In genomic region chr12:108792546-108793452, GRCm38 (mm10) we compare ENCODE assay signal across 8 mouse cellular contexts. TPM values are rescaled to one million over a fixed set of nuclear protein-coding genes. Genes with fewer than 3 reads are reported as not detected.
DNase-seq lines count a peak whose midpoint lies in the region; ATAC-seq lines count a peak whose summit lies in the region.

Yy1 (plus strand) TSS chr12:108792973.

- DNase-seq in c-Kit-negative CD71-positive TER-119-positive erythroid progenitor cells, embryonic 14.5 days (ENCODE audit: low read depth, low spot score) = peak; percentile 97
- DNase-seq in fibroblast of lung, adult 2 months (ENCODE audit: low read depth) = peak; percentile 90
- peak; percentile 99 for DNase-seq in kidney, postnatal 14 days
- peak; percentile 98 for DNase-seq in liver, embryonic 13.5 days
- DNase-seq in neural tube, embryonic 10.5 days (ENCODE audit: extremely low spot score, low spot score) = peak; percentile 98

- H3K9ac ChIP-seq in heart, embryonic 14.5 days (ENCODE audit: low read length) = peak within 1 kb of the TSS; percentile 90
- peak within 1 kb of the TSS; percentile 98 for H3K9ac ChIP-seq in liver, embryonic 13.5 days
- peak within 1 kb of the TSS; percentile 95 for H3K9ac ChIP-seq in stomach, embryonic 16.5 days (ENCODE audit: low read length)

- peak; percentile 80 for ATAC-seq in CD4-positive, CD25-positive, alpha-beta regulatory T cell, adult 4 months
- ATAC-seq in heart, embryonic 14.5 days (ENCODE audit: insufficient number of reproducible peaks, insufficient read depth, low FRiP score, low read depth) = peak; percentile 96
- peak; percentile 81 for ATAC-seq in liver, embryonic 13.5 days (ENCODE audit: low read depth)
- peak; percentile 95 for ATAC-seq in stomach, embryonic 16.5 days (ENCODE audit: insufficient read depth, low FRiP score)

- peaks cover 0 to 25% of the 10 kb centered on the region in 2 experiments; a peak in 2 of 4 replicates for H3K4me1 ChIP-seq in heart, embryonic 14.5 days (ENCODE audit: control insufficient read depth in 2 of 2, insufficient read depth in 2 of 2, low read length in 2 of 2)
- peaks cover 56% of the 10 kb centered on the region for H3K4me1 ChIP-seq in liver, embryonic 13.5 days (replicated peaks)
- H3K4me1 ChIP-seq in stomach, embryonic 16.5 days (ENCODE audit: control insufficient read depth, insufficient read depth, low read length) = peaks cover 22% of the 10 kb centered on the region

- H3K27ac ChIP-seq in heart, embryonic 14.5 days (replicated peaks in 1 of 2; ENCODE audit: control insufficient read depth in 1 of 2, insufficient read depth in 1 of 2, low read depth in 2 of 2, low read length in 2 of 2) = peak within 1 kb of the TSS; percentile 99
- peak within 1 kb of the TSS; percentile 98 for H3K27ac ChIP-seq in liver, embryonic 13.5 days
- peak within 1 kb of the TSS; percentile 99 for H3K27ac ChIP-seq in stomach, embryonic 16.5 days (ENCODE audit: low read length)

- peak within 1 kb of the TSS; percentile 76 for H3K4me2 ChIP-seq in heart, embryonic 14.5 days (ENCODE audit: low read length)
- H3K4me2 ChIP-seq in liver, embryonic 13.5 days = peak within 1 kb of the TSS; percentile 81
- peak within 1 kb of the TSS; percentile 61 for H3K4me2 ChIP-seq in stomach, embryonic 16.5 days (ENCODE audit: low read depth, low read length)

- H3K4me3 ChIP-seq in heart, embryonic 14.5 days (ENCODE audit: control insufficient read depth in 1 of 2, insufficient read depth in 1 of 2, low read depth in 1 of 2, low read length in 2 of 2) = peak within 1 kb of the TSS; percentile 94 to 100
- H3K4me3 ChIP-seq in liver, embryonic 13.5 days (replicated peaks) = peak within 1 kb of the TSS; percentile 99
- peak within 1 kb of the TSS; percentile 65 for H3K4me3 ChIP-seq in stomach, embryonic 16.5 days (replicated peaks; ENCODE audit: low read length)

- 1% methylated on average over 94 of the region's 127 CpGs for WGBS in heart, embryonic 14.5 days
- WGBS in liver, embryonic 13.5 days (ENCODE audit: insufficient replicate concordance) = under 1% methylated on average over 98 of the region's 127 CpGs
- WGBS in stomach, embryonic 16.5 days = under 1% methylated on average over 91 of the region's 127 CpGs

- H3K9me3 ChIP-seq in heart, embryonic 14.5 days (ENCODE audit: control insufficient read depth, low read length) = no peaks in the 10 kb centered on the region
- H3K9me3 ChIP-seq in liver, embryonic 13.5 days (replicated peaks) = no peaks in the 10 kb centered on the region
- no peaks in the 10 kb centered on the region for H3K9me3 ChIP-seq in stomach, embryonic 16.5 days (replicated peaks; ENCODE audit: control insufficient read depth, low read length)

- no peaks in the 10 kb centered on the region for H3K27me3 ChIP-seq in heart, embryonic 14.5 days (ENCODE audit: control insufficient read depth, insufficient read depth, low read length)
- H3K27me3 ChIP-seq in liver, embryonic 13.5 days = no peaks in the 10 kb centered on the region
- no peaks in the 10 kb centered on the region for H3K27me3 ChIP-seq in stomach, embryonic 16.5 days (ENCODE audit: control insufficient read depth, insufficient read depth, low read length)

- no peaks in the 10 kb centered on the region for H3K36me3 ChIP-seq in heart, embryonic 14.5 days (ENCODE audit: control insufficient read depth, insufficient read depth, low read length)
- peaks cover 11% of the 10 kb centered on the region for H3K36me3 ChIP-seq in liver, embryonic 13.5 days
- H3K36me3 ChIP-seq in stomach, embryonic 16.5 days (ENCODE audit: control insufficient read depth, insufficient read depth, low read length) = no peaks in the 10 kb centered on the region

RNA-seq across cellular contexts. Expression of gene Yy1, which starts in this region (rescaled TPM):
- 10 to 100 TPM; 12.7 to 17.1 TPM for polyA plus RNA-seq in CD4-positive, CD25-positive, alpha-beta regulatory T cell, adult 4 months (2017; shearing (Covaris generic))
- polyA plus RNA-seq in heart, embryonic 14.5 days (2014; fragmentation: Nextera tagmentation; extraction: Ambion mirVana) = 13.7 and 14.4 TPM in 2 replicates
- 7.7 and 10.6 TPM in 2 replicates for polyA plus RNA-seq in liver, embryonic 13.5 days (2015; fragmentation: Nextera tagmentation; extraction: Ambion mirVana)
- 11.6 and 14.3 TPM in 2 replicates for polyA plus RNA-seq in stomach, embryonic 16.5 days (2015; fragmentation: Nextera tagmentation; extraction: Ambion mirVana)

Comparison
In these comparisons a context has a peak if more than half of its experiments do, and no peak if none do; other contexts are left out.
1. Peak in every context shown above with its lines: DNase-seq, ATAC-seq, H3K4me3 ChIP-seq and H3K27ac ChIP-seq.